ENCODE assay signal across 8 mouse cellular contexts in genomic region chr2:180702701-180703149, GRCm38 (mm10). TPM values are rescaled to one million over a fixed set of nuclear protein-coding genes. Genes with fewer than 3 reads are reported as not detected.
DNase-seq lines count a peak whose midpoint lies in the region; ATAC-seq and TF ChIP-seq lines count a peak whose summit lies in the region.

No protein-coding gene starts in this region.

- no peaks in the 10 kb centered on the region for H3K9me3 ChIP-seq in heart, embryonic 12.5 days (replicated peaks)
- no peaks in the 10 kb centered on the region for H3K9me3 ChIP-seq in ES-E14 (ENCODE audit: control insufficient read depth, insufficient read depth, low read depth, low read length)
- H3K9me3 ChIP-seq in forebrain, postnatal 0 days (ENCODE audit: low read length): no peaks in the 10 kb centered on the region

- H3K4me3 ChIP-seq in heart, embryonic 12.5 days: peak overlapping the region; percentile 98
- H3K4me3 ChIP-seq in ES-E14 (ENCODE audit: insufficient read depth in 1 of 2, low read depth in 1 of 2, low read length in 2 of 2, poor library complexity in 1 of 2, severe bottlenecking in 1 of 2): peak overlapping the region; percentile 73 to 93
- H3K4me3 ChIP-seq in forebrain, postnatal 0 days (ENCODE audit: low read depth, low read length): peak overlapping the region; percentile 72

- H3K36me3 ChIP-seq in heart, embryonic 12.5 days: 0 out of 2 replicates have a peak, but pooled peaks cover 4% of the 10 kb centered on the region
- peaks cover 15% of the 10 kb centered on the region for H3K36me3 ChIP-seq in ES-E14 (ENCODE audit: control insufficient read depth, insufficient read depth, low read length, poor library complexity, severe bottlenecking)
- no peaks in the 10 kb centered on the region for H3K36me3 ChIP-seq in forebrain, postnatal 0 days (ENCODE audit: insufficient read depth)

- H3K27ac ChIP-seq in heart, embryonic 12.5 days (ENCODE audit: poor library complexity, severe bottlenecking): peak overlapping the region; percentile 96
- peak overlapping the region; percentile 47; the same call in 1 of the 2 replicates for H3K27ac ChIP-seq in ES-E14 (ENCODE audit: insufficient read depth, low read depth, low read length, poor library complexity, severe bottlenecking)
- H3K27ac ChIP-seq in forebrain, postnatal 0 days (ENCODE audit: low read depth, low read length): peak overlapping the region; percentile 99

- ATAC-seq in heart, embryonic 12.5 days (ENCODE audit: insufficient number of reproducible peaks, low FRiP score): no peak
- no peak for ATAC-seq in forebrain, postnatal 0 days
- ATAC-seq in megakaryocyte progenitor cell, adult 5-6 weeks (replicated peaks; ENCODE audit: poor library complexity): peak; percentile 20

- WGBS in heart, embryonic 12.5 days: 34% methylated on average over 4 of the region's 4 CpGs
- WGBS in forebrain, postnatal 0 days: 33% methylated on average over 4 of the region's 4 CpGs

- H3K4me1 ChIP-seq in heart, embryonic 12.5 days (replicated peaks): peaks cover 47% of the 10 kb centered on the region
- H3K4me1 ChIP-seq in ES-E14 (ENCODE audit: control insufficient read depth in 2 of 2, insufficient read depth in 2 of 2, low read length in 2 of 2, poor library complexity in 1 of 2): peaks cover 13 to 16% of the 10 kb centered on the region in 2 experiments; a peak in 3 of 4 replicates
- H3K4me1 ChIP-seq in forebrain, postnatal 0 days (ENCODE audit: insufficient read depth): peaks cover 22% of the 10 kb centered on the region

- peak overlapping the region; percentile 98 for H3K9ac ChIP-seq in heart, embryonic 12.5 days
- peak overlapping the region; percentile 90 for H3K9ac ChIP-seq in ES-E14 (ENCODE audit: insufficient read depth, low read depth, low read length, poor library complexity, severe bottlenecking)
- peak overlapping the region; percentile 98; the same call in 1 of the 2 replicates for H3K9ac ChIP-seq in forebrain, postnatal 0 days

- in situ Hi-C loops in ES-E14 (cut with MboI; ENCODE audit: low sequenced_read_pairs in 2 of 2, unreplicated experiment in 2 of 2): no loop called here

- H3K4me2 ChIP-seq in heart, embryonic 12.5 days: peak overlapping the region; percentile 84
- H3K4me2 ChIP-seq in forebrain, postnatal 0 days (ENCODE audit: low read depth): peak overlapping the region; percentile 84

- DNase-seq in heart, adult 8-10 months (ENCODE audit: low spot score): no peak
- no peak for DNase-seq in ES-E14 (ENCODE audit: low read depth, low spot score)
- no peak for DNase-seq in forebrain, postnatal 0 days
- no peak for DNase-seq in left cerebral cortex, adult 11 months (ENCODE audit: low spot score)
- DNase-seq in gastrocnemius, adult 8-10 months (ENCODE audit: low spot score in 2 of 2): no peak
- no peak for DNase-seq in urinary bladder, postnatal 4 days (ENCODE audit: low spot score in 2 of 2)

- H3K27me3 ChIP-seq in heart, embryonic 12.5 days (replicated peaks): no peaks in the 10 kb centered on the region
- H3K27me3 ChIP-seq in forebrain, postnatal 0 days (ENCODE audit: insufficient read depth, low read length): no peaks in the 10 kb centered on the region

- TF ChIP-seq CTCF in forebrain, postnatal 0 days (IDR thresholded peaks at IDR 0.05; ENCODE audit: low read depth): no peak

TF ChIP-seq in ES-E14, 5 proteins besides CTCF, POLR2A, EP300 and RAD21:
- no peak for TF ChIP-seq CHD2 (IDR thresholded peaks at IDR 0.05; ENCODE audit: low read depth, low read length)
- no peak for TF ChIP-seq MAFK (IDR thresholded peaks at IDR 0.05; ENCODE audit: insufficient read depth, low read depth, low read length)
- no peak for TF ChIP-seq HCFC1 (IDR thresholded peaks at IDR 0.05; ENCODE audit: borderline replicate concordance, insufficient read depth, low read length)
- TF ChIP-seq ZC3H11A (IDR thresholded peaks at IDR 0.05; ENCODE audit: borderline replicate concordance, low read depth, low read length): no peak
- TF ChIP-seq ZNF384 (IDR thresholded peaks at IDR 0.05; ENCODE audit: low read depth, low read length): no peak

RNA-seq across cellular contexts. Expression of gene Dido1, which starts 7.1 kb away (rescaled TPM):
- polyA plus RNA-seq in heart, embryonic 12.5 days (2016; fragmentation: Nextera tagmentation; extraction: Ambion mirVana): 23.6 and 24.2 TPM in 2 replicates
- total RNA-seq in heart, adult 8-10 months (2022): 10 to 100 TPM; 25.2 to 35.9 (median 31.1) TPM
- 84.7 and 90.6 TPM in 2 replicates for total RNA-seq in ES-E14 (2012; rRNA removed)
- 41.2 and 50.2 TPM in 2 replicates for total RNA-seq in forebrain, postnatal 0 days (2014; rRNA removed)
- 12.2 and 17.6 TPM in 2 replicates for polyA plus RNA-seq in forebrain, postnatal 0 days (2015; fragmentation: Nextera tagmentation; extraction: Ambion mirVana)
- 33.0 and 37.4 TPM in 2 replicates for total RNA-seq in megakaryocyte progenitor cell, adult 5-6 weeks (2015)
- total RNA-seq in megakaryocyte progenitor cell, adult 5-6 weeks (2017): 42.9 and 56.0 TPM in 2 replicates
- total RNA-seq in gastrocnemius, adult 8-10 months (2022): 10 to 100 TPM; 13.2 to 17.8 (median 14.6) TPM

RNA-seq across cellular contexts. Expression of gene Gid8, which starts 7.2 kb away (rescaled TPM):
- polyA plus RNA-seq in heart, embryonic 12.5 days (2016; fragmentation: Nextera tagmentation; extraction: Ambion mirVana): 45.3 and 47.8 TPM in 2 replicates
- total RNA-seq in heart, adult 8-10 months (2022): 10 to 100 TPM; 57.6 to 66.1 (median 59.5) TPM
- 57.8 and 64.7 TPM in 2 replicates for total RNA-seq in ES-E14 (2012; rRNA removed)
- 49.8 and 69.9 TPM in 2 replicates for total RNA-seq in forebrain, postnatal 0 days (2014; rRNA removed)
- 43.6 and 50.6 TPM in 2 replicates for polyA plus RNA-seq in forebrain, postnatal 0 days (2015; fragmentation: Nextera tagmentation; extraction: Ambion mirVana)
- total RNA-seq in megakaryocyte progenitor cell, adult 5-6 weeks (2015): 59.6 and 70.9 TPM in 2 replicates
- total RNA-seq in megakaryocyte progenitor cell, adult 5-6 weeks (2017): 55.9 and 73.9 TPM in 2 replicates
- 10 to 100 TPM; 33.7 to 41.1 (median 34.8) TPM for total RNA-seq in gastrocnemius, adult 8-10 months (2022)

RNA-seq across cellular contexts. Expression of gene Slc17a9, which starts 22.3 kb away (rescaled TPM):
- polyA plus RNA-seq in heart, embryonic 12.5 days (2016; fragmentation: Nextera tagmentation; extraction: Ambion mirVana): 0.59 and 0.69 TPM in 2 replicates
- total RNA-seq in heart, adult 8-10 months (2022): under 1 TPM; 0.30 to 0.75 (median 0.40) TPM
- total RNA-seq in ES-E14 (2012; rRNA removed): 12.0 and 28.1 TPM in 2 replicates
- 0.10 and 0.38 TPM in 2 replicates for total RNA-seq in forebrain, postnatal 0 days (2014; rRNA removed)
- polyA plus RNA-seq in forebrain, postnatal 0 days (2015; fragmentation: Nextera tagmentation; extraction: Ambion mirVana): 0.10 and 0.19 TPM in 2 replicates
- 16.6 and 17.4 TPM in 2 replicates for total RNA-seq in megakaryocyte progenitor cell, adult 5-6 weeks (2015)
- total RNA-seq in megakaryocyte progenitor cell, adult 5-6 weeks (2017): 8.0 and 8.4 TPM in 2 replicates
- total RNA-seq in gastrocnemius, adult 8-10 months (2022): under 1 TPM in 1 of 4 experiments, not detected in 3; 0.25 TPM

Comparison
In these comparisons a context has a peak if more than half of its experiments do, and no peak if none do; other contexts are left out.
1. H3K27ac ChIP-seq: peak in every context shown above with its lines; median percentile 99 in forebrain, postnatal 0 days; 96 in heart, embryonic 12.5 days; 47 in ES-E14.